In genomic region chr9:63880487-63881260, GRCm38 (mm10) we compare ENCODE assay signal across 10 mouse cellular contexts.
DNase-seq lines count a peak whose midpoint lies in the region; ATAC-seq and TF ChIP-seq lines count a peak whose summit lies in the region.
"Had no signal": no experiment of that assay in that cellular context is flagged by ENCODE, and none has a peak within 500 bp of the region (broad histone marks: within the 10 kb centered on the region; RNA-seq: fewer than 3 reads in every experiment).

No protein-coding gene starts in this region.

- H3K27me3 ChIP-seq in liver, embryonic 12.5 days (replicated peaks): no peaks in the 10 kb centered on the region
- no peaks in the 10 kb centered on the region for H3K27me3 ChIP-seq in stomach, postnatal 0 days (ENCODE audit: control insufficient read depth, insufficient read depth, low read length)

- no peaks in the 10 kb centered on the region for H3K9me3 ChIP-seq in liver, embryonic 12.5 days (replicated peaks)
- no peaks in the 10 kb centered on the region for H3K9me3 ChIP-seq in stomach, postnatal 0 days (ENCODE audit: control insufficient read depth, low read length)

- H3K4me2 ChIP-seq in liver, embryonic 12.5 days: peak overlapping the region; percentile 57
- peak overlapping the region; percentile 40 for H3K4me2 ChIP-seq in stomach, postnatal 0 days (replicated peaks; ENCODE audit: low read depth)

- no peak overlapping the region for H3K27ac ChIP-seq in gastrocnemius, adult 2 months
- no peak overlapping the region for H3K27ac ChIP-seq in liver, embryonic 12.5 days
- H3K27ac ChIP-seq in stomach, postnatal 0 days (replicated peaks): no peak overlapping the region

- H3K9ac ChIP-seq in liver, embryonic 12.5 days: no peak overlapping the region
- no peak overlapping the region for H3K9ac ChIP-seq in stomach, postnatal 0 days (ENCODE audit: low read length)

- DNase-seq in gastrocnemius, adult 2 months: no peak
- DNase-seq in gastrocnemius, postnatal 36 days: no peak
- DNase-seq in right cerebral cortex, postnatal 4 days: peak; percentile 27
- no peak for DNase-seq in right cerebral cortex, postnatal 36 days (ENCODE audit: low spot score in 2 of 2)
- no peak for DNase-seq in stomach, postnatal 0 days (ENCODE audit: low spot score)
- DNase-seq in right cerebral cortex, postnatal 14 days: no peak
- no peak for DNase-seq in retina, postnatal 1 day
- DNase-seq: adrenal gland, adult 2 months; right cerebral cortex, postnatal 25 days had no signal

- intact Hi-C loops in gastrocnemius, adult 2 months (cut with DNase I): no loop called here
- intact Hi-C loops in gastrocnemius, postnatal 36 days (cut with DNase I): loop anchor here (10.0 kb wide), 1 partner anchor 1956 kb away; no protein-coding TSS in a partner anchor

- TF ChIP-seq CTCF in gastrocnemius, adult 2 months (IDR thresholded peaks at IDR 0.05): no peak
- no peak for TF ChIP-seq CTCF in stomach, postnatal 0 days (IDR thresholded peaks at IDR 0.05; ENCODE audit: low read depth)

- 34% methylated on average over 26 of the region's 26 CpGs for WGBS in liver, embryonic 12.5 days (ENCODE audit: insufficient replicate concordance)
- WGBS in stomach, postnatal 0 days: 42% methylated on average over 26 of the region's 26 CpGs

- ATAC-seq in liver, embryonic 12.5 days: no peak
- no peak for ATAC-seq in stomach, postnatal 0 days (ENCODE audit: low FRiP score, low TSS enrichment)

- H3K4me3 ChIP-seq in gastrocnemius, adult 2 months: peak overlapping the region; percentile 32; the same call in 1 of the 2 replicates
- peak overlapping the region; percentile 25 for H3K4me3 ChIP-seq in liver, embryonic 12.5 days
- H3K4me3 ChIP-seq in stomach, postnatal 0 days (ENCODE audit: low read depth, low read length): peak overlapping the region; percentile 11; the same call in 1 of the 2 replicates

- H3K4me1 ChIP-seq in liver, embryonic 12.5 days: peaks cover 23% of the 10 kb centered on the region
- H3K4me1 ChIP-seq in stomach, postnatal 0 days (replicated peaks; ENCODE audit: control insufficient read depth, insufficient read depth): no peaks in the 10 kb centered on the region

- H3K36me3 ChIP-seq in liver, embryonic 12.5 days: no peaks in the 10 kb centered on the region
- H3K36me3 ChIP-seq in stomach, postnatal 0 days (ENCODE audit: control insufficient read depth, insufficient read depth, low read length): no peaks in the 10 kb centered on the region

- no peak for TF ChIP-seq EP300 in stomach, postnatal 0 days (optimal IDR thresholded peaks at IDR 0.05)
